Mouse (Mus musculus): ENCODE data around the gene Loxl3. TPM values are rescaled to one million over a fixed set of nuclear protein-coding genes. Genes with fewer than 3 reads are reported as not detected.
A peak's percentile ranks its signal among the peaks of the same experiment; 100 is the strongest.

Gene Loxl3
- polyA plus RNA-seq, 1 experiment from 2014 or later, result 14.2 TPM

GRCm38 (mm10) chr6:83037188-83037587, 3.2 kb downstream of the Loxl3 start:
- Histone ChIP-seq H3K4me3 (replicated peaks) (no peak overlapping the region), H3K36me3 (no peaks in the 10 kb centered on the region), H3K4me1 (replicated peaks) (peaks cover 24% of the 10 kb centered on the region), H3K27me3 (replicated peaks) (no peaks in the 10 kb centered on the region), H3K27ac (no peak overlapping the region), H3K9me3 (no peaks in the 10 kb centered on the region), H3K4me2 (replicated peaks) (no peak overlapping the region), H3K9ac (no peak overlapping the region)
- 79% methylated on average over 8 of the region's 8 CpGs for WGBS
- ATAC-seq, result no peak

- Histone ChIP-seq H3K36me3 (no peaks in the 10 kb centered on the region), H3K4me3 (replicated peaks) (peak overlapping the region; percentile 21), H3K9me3 (no peaks in the 10 kb centered on the region), H3K4me2 (replicated peaks) (peak overlapping the region; percentile 60), H3K27me3 (replicated peaks) (no peaks in the 10 kb centered on the region), H3K4me1 (replicated peaks) (peaks cover 19% of the 10 kb centered on the region), H3K9ac (no peak overlapping the region), H3K27ac (no peak overlapping the region)
- 10% methylated on average over 24 of the region's 24 CpGs for WGBS
- peak; percentile 91 for ATAC-seq
Observed at GRCm38 (mm10) chr6:83038496-83039012, 4.6 kb downstream of the Loxl3 start.

GRCm38 (mm10) chr6:83040601-83041000, 6.6 kb downstream of the Loxl3 start:
- Histone ChIP-seq H3K9ac (no peak overlapping the region), H3K4me3 (replicated peaks) (no peak overlapping the region), H3K4me1 (replicated peaks) (peaks cover 9% of the 10 kb centered on the region; the same call in 1 of the 2 replicates), H3K36me3 (no peaks in the 10 kb centered on the region), H3K27me3 (replicated peaks) (no peaks in the 10 kb centered on the region), H3K27ac (no peak overlapping the region), H3K4me2 (replicated peaks) (no peak overlapping the region), H3K9me3 (no peaks in the 10 kb centered on the region)
- no peak for ATAC-seq
- WGBS, result 74% methylated on average over 5 of the region's 5 CpGs

- Histone ChIP-seq H3K4me1 (replicated peaks) (peaks cover 3% of the 10 kb centered on the region; the same call in 1 of the 2 replicates), H3K27ac (no peak overlapping the region), H3K4me2 (replicated peaks) (no peak overlapping the region), H3K4me3 (replicated peaks) (no peak overlapping the region), H3K9me3 (no peaks in the 10 kb centered on the region), H3K36me3 (no peaks in the 10 kb centered on the region), H3K9ac (no peak overlapping the region), H3K27me3 (replicated peaks) (no peaks in the 10 kb centered on the region)
- WGBS, result 58% methylated on average over 6 of the region's 6 CpGs
- ATAC-seq, result no peak
Observed at GRCm38 (mm10) chr6:83043561-83043960, 9.6 kb downstream of the Loxl3 start.

GRCm38 (mm10) chr6:83043993-83044392, 10.0 kb downstream of the Loxl3 start:
- H3K9ac ChIP-seq, result no peak overlapping the region
- no peak overlapping the region for H3K4me3 ChIP-seq (replicated peaks)
- no peaks in the 10 kb centered on the region for H3K9me3 ChIP-seq
- no peaks in the 10 kb centered on the region for H3K4me1 ChIP-seq (replicated peaks)
- no peaks in the 10 kb centered on the region for H3K36me3 ChIP-seq
- no peak overlapping the region for H3K4me2 ChIP-seq (replicated peaks)
- H3K27me3 ChIP-seq (replicated peaks), result no peaks in the 10 kb centered on the region
- WGBS, result 89% methylated on average over 5 of the region's 5 CpGs
- ATAC-seq, result no peak
- H3K27ac ChIP-seq, result no peak overlapping the region

- Histone ChIP-seq H3K4me1 (replicated peaks) (no peaks in the 10 kb centered on the region), H3K9ac (no peak overlapping the region), H3K4me3 (replicated peaks) (no peak overlapping the region), H3K27me3 (replicated peaks) (no peaks in the 10 kb centered on the region), H3K4me2 (replicated peaks) (no peak overlapping the region), H3K36me3 (no peaks in the 10 kb centered on the region), H3K9me3 (no peaks in the 10 kb centered on the region), H3K27ac (no peak overlapping the region)
- 75% methylated on average over 9 of the region's 9 CpGs for WGBS
- no peak for ATAC-seq
Observed at GRCm38 (mm10) chr6:83044742-83045141, 10.8 kb downstream of the Loxl3 start.

- Histone ChIP-seq H3K27ac (no peak overlapping the region), H3K4me2 (replicated peaks) (no peak overlapping the region), H3K36me3 (peaks cover 7% of the 10 kb centered on the region; the same call in 1 of the 2 replicates), H3K9me3 (no peaks in the 10 kb centered on the region), H3K4me3 (replicated peaks) (no peak overlapping the region), H3K9ac (no peak overlapping the region), H3K27me3 (replicated peaks) (no peaks in the 10 kb centered on the region), H3K4me1 (replicated peaks) (peaks cover 14% of the 10 kb centered on the region)
- ATAC-seq, result no peak
- 73% methylated on average over 10 of the region's 10 CpGs for WGBS
Observed at GRCm38 (mm10) chr6:83049367-83049766, 15.4 kb downstream of the Loxl3 start.

GRCm38 (mm10) chr6:83053136-83053960, 19.4 kb downstream of the Loxl3 start:
- 3% methylated on average over 26 of the region's 26 CpGs for WGBS
- Histone ChIP-seq H3K27me3 (replicated peaks) (no peaks in the 10 kb centered on the region), H3K9me3 (no peaks in the 10 kb centered on the region), H3K4me1 (replicated peaks) (peaks cover 25% of the 10 kb centered on the region), H3K4me2 (replicated peaks) (peak overlapping the region; percentile 93), H3K9ac (peak overlapping the region; percentile 82), H3K27ac (peak overlapping the region; percentile 85), H3K4me3 (replicated peaks) (peak overlapping the region; percentile 96), H3K36me3 (peaks cover 15% of the 10 kb centered on the region; the same call in 1 of the 2 replicates)
- no peak for ATAC-seq

- peaks cover 28% of the 10 kb centered on the region for H3K4me1 ChIP-seq (replicated peaks)
- H3K4me2 ChIP-seq (replicated peaks), result peak within 1 kb of the TSS; percentile 93
- ATAC-seq, result peak; percentile 95
- H3K36me3 ChIP-seq, result peaks cover 15% of the 10 kb centered on the region; the same call in 1 of the 2 replicates
- H3K4me3 ChIP-seq (replicated peaks), result peak within 1 kb of the TSS; percentile 96
- peak within 1 kb of the TSS; percentile 95 for H3K9ac ChIP-seq
- no peaks in the 10 kb centered on the region for H3K9me3 ChIP-seq
- peak within 1 kb of the TSS; percentile 85 for H3K27ac ChIP-seq
- no peaks in the 10 kb centered on the region for H3K27me3 ChIP-seq (replicated peaks)
- under 1% methylated on average over 62 of the region's 64 CpGs for WGBS
Observed at GRCm38 (mm10) chr6:83054074-83054851, 20.3 kb downstream of the Loxl3 start, which contains the start of gene Aup1. Aup1 (plus strand) TSS chr6:83054521.

- peak within 1 kb of the TSS; percentile 93 for H3K4me2 ChIP-seq (replicated peaks)
- peak within 1 kb of the TSS; percentile 96 for H3K4me3 ChIP-seq (replicated peaks)
- H3K9ac ChIP-seq, result peak within 1 kb of the TSS; percentile 95
- WGBS, result 1% methylated on average over 50 of the region's 50 CpGs
- H3K27me3 ChIP-seq (replicated peaks), result no peaks in the 10 kb centered on the region
- H3K9me3 ChIP-seq, result no peaks in the 10 kb centered on the region
- no peak; the same call in none of the 2 replicates for ATAC-seq
- peak within 1 kb of the TSS; percentile 85 for H3K27ac ChIP-seq
- H3K4me1 ChIP-seq (replicated peaks), result peaks cover 28% of the 10 kb centered on the region
- peaks cover 15% of the 10 kb centered on the region; the same call in 1 of the 2 replicates for H3K36me3 ChIP-seq
Observed at GRCm38 (mm10) chr6:83054871-83055431, 21.0 kb downstream of the Loxl3 start, which contains the start of gene Htra2. Htra2 (minus strand) TSS chr6:83055273.

- WGBS, result 37% methylated on average over 3 of the region's 3 CpGs
- Histone ChIP-seq H3K9ac (peak within 1 kb of the TSS; percentile 23), H3K9me3 (no peaks in the 10 kb centered on the region), H3K4me1 (replicated peaks) (peaks cover 22% of the 10 kb centered on the region), H3K36me3 (peaks cover 9% of the 10 kb centered on the region; the same call in 1 of the 2 replicates), H3K4me3 (replicated peaks) (peak within 1 kb of the TSS; percentile 31), H3K27me3 (replicated peaks) (peaks cover 13% of the 10 kb centered on the region), H3K27ac (peak within 1 kb of the TSS; percentile 72), H3K4me2 (replicated peaks) (peak within 1 kb of the TSS; percentile 50)
- peak; percentile 75 for ATAC-seq
Observed at GRCm38 (mm10) chr6:83057790-83058189, 23.8 kb downstream of the Loxl3 start, which contains the start of gene Dqx1. Dqx1 (plus strand) TSS chr6:83057844.

Data from intestine, embryonic 15.5 days (tissue).